Mouse (Mus musculus) adrenal gland, adult (tissue): ENCODE measurements at regions not wholly inside any gene's neighbourhood (a gene's known extent, or its start where the extent isn't known, plus 50 kb on each side); places are given as distances from the start of the nearest gene placed in this dataset.

Experiments used
- DNase-seq, 2 experiments: peaks; one replicate each; pipeline ENCODE4 v3.0.0; 2022 to 2023; ENCODE audit warnings: low spot score in 1 of 2; ENCODE audit not compliant: inconsistent age in 2 of 2

DNA sequence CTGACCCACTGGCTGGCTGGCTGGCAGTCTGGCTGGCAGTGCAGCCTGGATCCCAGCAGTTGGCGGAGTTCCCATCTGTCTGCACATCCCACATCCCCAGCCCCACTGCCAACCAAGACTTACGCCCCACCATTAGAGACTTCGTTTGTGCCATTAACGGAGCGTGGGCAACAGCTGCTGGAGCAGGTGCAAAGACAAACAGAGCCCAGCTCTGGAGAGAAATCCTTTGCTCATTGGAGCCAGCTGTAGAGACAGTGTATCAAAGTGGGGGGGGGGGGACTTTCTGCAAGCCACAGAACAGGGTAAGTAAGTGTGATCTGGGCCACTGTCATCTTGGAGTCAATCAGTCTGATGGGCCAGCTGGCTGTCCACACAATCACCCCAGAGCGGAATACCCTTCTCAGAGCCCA, 52.3 kb downstream of the Rplp1 start:
- no peak for DNase-seq

DNA sequence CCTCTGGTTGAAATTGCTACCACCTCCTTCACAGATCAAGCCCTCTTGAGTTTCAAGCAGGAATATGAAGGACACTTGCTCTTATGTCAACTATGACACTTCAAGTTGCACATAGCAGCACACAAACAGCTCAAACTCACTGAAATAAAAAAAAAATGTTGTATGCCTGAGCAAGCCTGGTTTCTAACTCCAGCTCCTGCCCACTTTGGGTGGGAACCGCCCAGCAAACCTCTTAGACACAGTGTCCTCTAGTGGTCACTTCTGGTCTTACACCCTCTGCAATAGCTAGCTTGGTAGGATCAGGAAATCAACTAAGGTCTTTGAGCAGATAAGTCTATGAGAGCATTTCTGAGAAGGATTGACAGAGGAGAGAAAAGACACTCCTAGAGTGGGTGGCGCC, 54.2 kb downstream of the Rplp1 start:
- peak; percentile 59 to 87 for DNase-seq

DNA sequence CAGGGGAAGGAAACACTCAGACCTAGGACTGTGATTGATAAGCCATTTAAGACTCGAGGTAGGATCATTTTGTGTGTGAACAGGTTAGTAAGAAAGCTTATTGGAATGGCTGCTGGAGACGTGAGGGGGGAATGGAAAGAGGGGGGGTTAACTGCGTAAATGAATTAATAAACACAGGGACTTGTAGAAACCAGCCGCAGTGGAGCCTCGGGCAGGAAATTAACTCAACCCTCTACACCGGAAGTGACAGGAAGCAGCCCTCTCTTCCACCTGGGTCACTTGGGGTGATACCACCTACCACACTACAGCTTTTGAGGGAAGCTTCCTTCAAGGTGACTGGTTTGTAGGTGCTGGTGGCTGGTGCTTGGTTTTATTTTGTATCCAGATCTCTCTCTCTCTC, 54.9 kb downstream of the Rplp1 start:
- DNase-seq = no peak

DNA sequence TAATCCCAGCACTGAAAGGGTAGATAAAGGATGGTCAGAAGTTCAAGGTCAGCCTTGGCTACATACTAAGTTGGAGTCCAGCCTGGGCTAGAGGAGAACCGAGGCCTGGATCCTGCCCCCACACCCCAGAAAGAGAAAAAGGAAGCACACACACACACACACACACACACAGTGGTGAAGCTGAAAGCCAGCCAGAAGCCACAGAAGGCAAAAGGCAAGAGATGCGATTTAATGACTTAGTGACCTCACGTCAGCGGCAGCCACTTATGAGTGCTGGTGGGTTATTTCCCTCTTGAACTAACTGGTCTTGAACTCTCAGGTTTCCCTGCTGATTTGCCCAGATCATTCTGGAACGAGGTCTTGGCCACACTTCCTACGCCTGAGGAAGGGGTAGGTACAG, 56.5 kb downstream of the Rplp1 start:
- DNase-seq = no peak

DNA sequence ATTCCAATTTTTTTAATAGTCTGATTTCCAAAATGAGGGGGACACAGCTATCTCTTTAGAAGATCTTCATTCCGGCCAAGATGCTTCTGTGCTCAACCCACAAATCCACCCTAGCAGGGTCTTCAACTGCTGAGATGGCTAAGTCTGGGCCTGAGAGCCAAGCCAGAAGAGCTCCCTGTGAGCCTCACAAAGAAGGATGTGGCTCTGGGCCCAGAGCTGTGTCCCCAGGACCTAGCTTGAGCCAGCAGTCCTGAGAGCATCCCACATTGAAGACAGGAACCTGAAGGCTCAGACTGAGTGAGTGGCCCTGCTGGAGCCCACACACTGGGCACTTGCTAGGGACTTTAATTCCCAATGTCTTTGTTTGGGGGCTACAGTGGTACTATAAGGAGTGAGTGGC, 57.7 kb downstream of the Rplp1 start:
- DNase-seq = no peak

DNA sequence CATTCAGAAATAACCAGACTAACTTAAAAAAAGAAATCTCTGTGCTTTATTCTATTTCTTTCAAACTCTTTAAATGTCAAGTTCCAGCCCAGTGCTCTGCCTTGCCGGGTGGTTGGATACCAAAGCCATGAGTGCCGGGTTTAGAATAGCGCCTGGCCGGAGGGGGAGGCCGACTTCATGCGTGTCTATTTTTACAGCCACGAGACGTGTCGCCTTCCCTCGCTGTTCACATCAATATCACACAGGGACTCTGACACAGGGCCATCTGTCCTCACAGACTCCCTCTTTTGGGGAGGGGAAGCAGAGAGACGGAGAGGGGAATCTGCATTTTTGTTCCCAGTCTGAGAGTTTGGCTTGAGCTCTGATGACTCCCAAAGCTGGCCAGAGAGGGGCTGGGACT, 58.7 kb downstream of the Rplp1 start:
- no peak for DNase-seq

DNA sequence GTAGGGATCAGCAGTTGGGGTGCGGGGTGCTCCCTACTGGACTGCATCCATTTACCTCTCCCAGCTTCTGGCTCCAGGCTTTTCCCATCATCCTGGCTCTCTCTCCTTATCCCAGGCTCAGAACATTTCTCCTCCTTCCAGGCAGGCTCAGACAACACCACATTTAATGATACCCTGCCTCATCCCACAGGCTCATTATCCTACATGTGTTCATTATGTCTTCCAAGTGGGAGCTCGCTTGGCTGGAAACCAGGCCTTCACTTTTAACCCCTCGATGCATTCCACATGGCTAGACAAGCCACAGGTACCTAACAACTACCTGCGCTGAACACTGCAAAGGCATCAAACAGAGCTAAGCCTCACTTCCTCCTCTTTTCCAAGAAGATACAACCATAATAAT, 60.5 kb downstream of the Rplp1 start:
- no peak for DNase-seq

DNA sequence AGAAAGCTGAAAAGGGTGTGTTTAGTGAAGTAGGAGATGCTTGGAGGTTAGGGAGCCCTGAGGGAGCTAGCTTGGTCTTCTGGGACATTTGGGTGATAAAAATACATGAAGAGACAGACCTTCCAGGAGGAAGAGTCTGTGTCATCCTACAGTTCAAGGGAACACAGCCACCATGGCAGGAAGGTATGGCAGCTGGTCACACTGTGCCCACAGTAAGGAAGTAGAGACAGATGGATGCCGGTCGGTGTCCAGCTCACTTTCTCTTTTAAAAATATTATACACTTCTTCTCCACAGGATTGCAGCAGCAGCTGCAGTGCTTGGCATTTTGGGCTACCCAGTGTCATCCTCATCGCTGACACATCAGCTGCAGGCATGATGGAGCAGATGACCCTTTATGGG, 63.0 kb downstream of the Rplp1 start:
- DNase-seq = no peak

DNA sequence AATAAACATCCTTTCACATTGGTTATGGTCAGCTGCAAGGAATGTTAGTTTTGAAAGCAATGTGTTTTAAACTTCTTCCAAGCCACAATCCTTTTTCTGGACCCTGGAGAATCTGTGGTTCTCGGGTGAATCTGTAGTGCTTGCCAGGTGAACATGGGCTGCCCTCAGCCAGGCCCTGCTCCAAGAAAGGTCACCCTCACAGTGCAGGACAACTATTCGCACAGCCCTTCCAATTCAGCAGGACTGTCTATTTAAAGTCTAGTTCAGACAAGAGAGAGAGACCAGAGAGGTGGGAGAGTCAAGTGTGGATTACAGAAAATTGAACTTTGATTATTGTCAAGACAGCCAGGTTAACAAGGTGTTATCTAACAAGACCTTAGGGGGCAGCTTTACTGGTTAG, 65.9 kb downstream of the Rplp1 start:
- DNase-seq = no peak

DNA sequence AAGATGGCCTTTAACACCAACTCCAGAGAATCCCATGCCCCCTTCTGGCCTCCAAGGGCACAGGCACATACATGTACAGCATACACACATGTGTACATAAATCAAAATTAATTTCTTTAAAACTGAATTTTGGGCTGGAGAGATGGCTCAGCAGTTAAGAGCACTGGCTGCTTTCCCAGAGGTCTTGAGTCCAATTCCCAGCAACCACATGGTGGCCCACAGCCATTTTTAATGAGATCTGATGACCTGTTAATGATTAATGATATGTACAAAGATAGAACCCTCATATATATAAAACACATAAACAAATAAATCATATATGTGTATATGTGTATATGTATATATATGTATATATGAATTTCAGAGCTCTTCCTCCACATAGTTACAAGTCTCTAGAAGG, 66.8 kb downstream of the Rplp1 start:
- no peak for DNase-seq

DNA sequence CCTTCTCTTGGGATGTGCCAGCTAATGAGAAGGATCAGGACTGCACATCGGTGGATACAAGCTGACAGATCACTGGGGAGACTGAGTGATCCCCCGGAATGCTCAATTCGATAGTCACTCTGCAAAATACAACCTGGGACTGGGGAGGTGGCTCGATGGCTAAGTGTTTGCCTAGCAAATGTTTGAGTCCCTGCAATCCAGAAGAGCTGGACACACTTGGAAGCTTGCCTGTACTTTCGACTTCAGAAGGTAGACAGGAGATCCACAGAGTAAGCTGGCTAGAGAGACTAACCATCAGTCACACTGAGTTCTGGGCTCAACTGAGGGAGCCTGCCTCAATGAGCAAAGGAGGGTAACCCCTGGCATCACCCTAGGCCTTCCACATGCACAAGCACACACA, 69.7 kb downstream of the Rplp1 start:
- DNase-seq = no peak

DNA sequence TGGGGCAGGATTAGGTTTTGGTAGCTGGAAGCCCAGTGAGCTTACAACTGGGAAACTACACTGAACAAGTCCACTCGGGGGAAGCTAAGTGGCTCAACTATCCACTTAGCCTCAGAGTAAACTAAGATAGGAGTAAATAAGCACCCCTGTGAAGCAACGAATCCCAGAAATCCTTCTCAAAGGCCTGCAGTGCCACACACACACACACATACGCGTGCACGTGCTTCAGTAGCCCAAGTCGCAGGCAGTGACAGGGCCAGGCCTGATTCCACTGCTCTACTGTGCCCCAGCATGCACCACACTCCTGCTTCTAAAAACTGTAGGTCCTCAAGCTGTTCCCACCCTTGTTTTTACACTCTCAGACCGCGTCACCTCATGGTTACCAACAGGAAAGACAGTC, 70.2 kb downstream of the Rplp1 start:
- no peak for DNase-seq

DNA sequence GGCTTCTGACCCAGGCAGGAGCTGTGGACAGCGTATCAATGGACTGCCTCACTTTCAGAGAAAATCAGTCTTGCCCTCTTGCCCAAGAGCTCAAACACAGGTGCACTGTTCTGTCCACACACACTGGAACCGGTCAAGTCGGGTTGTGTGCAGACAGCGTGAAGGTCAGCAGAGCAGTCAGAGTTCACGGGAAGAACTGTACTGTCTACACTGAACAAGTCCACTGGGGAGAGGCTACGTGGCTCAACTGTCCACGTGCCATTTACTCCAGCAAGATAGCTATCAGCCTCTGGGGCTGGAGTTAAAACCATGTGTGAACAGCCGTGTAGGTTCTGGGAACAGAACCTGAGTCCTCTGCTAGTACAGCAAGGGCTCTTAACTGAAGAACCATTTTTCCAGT, 70.8 kb downstream of the Rplp1 start:
- DNase-seq = no peak

DNA sequence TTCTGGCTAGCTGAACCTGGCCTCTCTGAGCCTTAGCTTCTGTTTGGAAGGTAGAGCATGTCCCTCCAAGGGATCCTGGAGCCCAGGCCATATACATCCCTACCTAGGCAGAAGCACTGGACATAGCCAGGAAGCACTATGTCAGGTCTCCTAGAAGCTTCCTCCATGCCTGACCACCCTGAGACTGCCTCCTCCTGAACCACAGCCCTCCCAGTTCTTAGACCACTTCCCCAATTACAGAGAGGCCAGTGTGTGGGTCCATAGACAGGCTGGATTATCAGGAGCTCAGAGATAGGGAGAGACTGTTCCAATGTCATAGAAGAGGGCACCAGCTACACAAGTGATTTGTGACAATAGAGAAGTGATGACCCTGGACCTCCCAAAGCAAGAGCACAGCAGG, 72.0 kb downstream of the Rplp1 start:
- DNase-seq = no peak

DNA sequence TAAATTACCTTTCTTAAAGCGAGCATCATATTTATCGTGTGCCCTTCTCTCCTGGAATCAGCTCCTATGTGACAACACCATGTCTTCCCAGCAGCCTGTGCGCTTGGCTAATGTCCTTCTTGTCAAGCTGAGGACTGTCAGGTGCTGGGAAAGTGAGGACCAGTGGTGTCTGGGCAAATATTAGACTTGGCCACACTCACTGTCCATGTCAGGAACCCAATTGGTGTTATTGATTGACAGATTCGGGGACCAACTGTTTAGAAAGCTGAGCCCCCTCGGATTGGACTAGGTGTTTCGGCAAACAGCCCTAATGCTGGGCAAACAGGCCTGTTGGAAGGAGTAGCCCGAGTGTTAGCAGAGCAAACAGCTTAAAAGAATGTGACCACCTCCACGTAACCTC, 73.1 kb downstream of the Rplp1 start:
- DNase-seq = no peak

DNA sequence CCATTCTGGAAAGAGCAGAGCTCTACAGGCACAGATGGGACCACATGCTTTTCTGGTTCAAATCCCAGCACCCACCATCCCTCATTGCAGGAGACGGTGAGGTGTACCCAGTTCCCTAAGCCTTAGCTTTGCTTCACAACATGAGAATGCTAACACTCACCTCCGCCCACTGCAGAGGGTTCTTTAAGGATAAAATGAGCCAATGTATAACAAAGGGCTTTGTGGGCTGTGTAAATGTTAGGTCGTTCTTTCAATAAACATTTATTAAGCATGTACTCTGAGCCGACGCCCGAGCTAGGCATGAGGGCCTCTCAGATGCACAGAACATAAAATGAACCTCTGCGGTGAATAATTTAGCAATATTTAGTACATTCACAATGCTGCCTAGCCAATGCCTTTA, 74.0 kb downstream of the Rplp1 start:
- no peak for DNase-seq

DNA sequence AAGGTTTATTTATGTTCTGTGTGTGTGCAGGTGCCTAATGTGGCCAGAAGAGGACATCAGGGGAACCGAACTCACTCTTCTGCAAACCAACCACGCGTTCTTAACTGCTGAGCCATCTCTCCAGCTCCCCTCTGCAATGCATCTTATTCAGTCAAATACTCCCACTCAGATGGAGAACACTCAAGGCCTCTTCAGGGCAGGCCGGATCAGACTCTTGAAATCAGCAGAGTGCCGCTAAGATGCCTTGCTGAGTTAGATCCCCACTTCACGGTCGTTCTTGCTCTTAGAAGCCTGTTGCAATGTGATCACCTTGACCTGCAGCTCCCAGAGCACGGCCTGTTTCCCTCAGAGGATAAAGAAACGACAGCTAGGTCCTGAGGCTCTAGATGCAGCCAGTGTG, 81.1 kb downstream of the Rplp1 start:
- no peak for DNase-seq

DNA sequence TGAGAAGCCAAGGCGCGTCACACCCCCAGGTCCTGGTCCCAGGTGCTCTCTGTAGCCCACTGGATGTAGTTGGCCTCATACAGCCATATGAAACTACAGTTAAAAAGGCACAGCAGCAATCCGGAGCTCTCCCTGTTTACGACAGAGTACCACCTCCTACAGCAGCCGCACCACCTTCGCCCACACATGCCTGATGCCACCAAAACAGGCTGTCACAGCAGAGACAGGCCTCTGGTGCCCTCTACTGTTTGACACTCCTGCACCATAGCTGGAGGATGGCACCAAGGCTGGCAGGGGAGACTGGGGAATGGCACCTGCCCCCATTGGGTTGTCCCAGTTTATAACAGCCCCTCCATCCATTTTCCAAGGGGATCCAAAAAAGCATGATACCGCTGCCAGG, 84.1 kb downstream of the Rplp1 start:
- peak; percentile 72 to 93 for DNase-seq

DNA sequence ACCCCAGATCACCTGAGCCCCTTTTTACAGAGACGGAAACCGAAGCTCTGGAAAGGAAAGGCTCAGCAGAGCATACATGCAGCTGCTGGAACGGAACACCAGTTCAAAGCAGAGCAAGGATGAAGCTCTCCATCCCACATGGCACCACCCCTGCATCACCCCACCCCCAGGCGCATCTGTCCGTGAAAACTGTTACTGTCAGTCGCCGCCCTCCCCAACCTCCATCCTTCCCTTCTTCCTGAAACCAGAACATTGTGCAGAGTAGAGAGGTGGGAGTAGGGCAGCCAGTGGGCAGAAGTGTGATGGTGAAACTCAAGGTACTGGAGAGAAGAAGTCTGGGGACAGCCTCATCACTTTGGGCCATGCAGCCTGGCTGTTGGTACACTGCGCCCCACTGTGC, 84.6 kb downstream of the Rplp1 start:
- no peak for DNase-seq

DNA sequence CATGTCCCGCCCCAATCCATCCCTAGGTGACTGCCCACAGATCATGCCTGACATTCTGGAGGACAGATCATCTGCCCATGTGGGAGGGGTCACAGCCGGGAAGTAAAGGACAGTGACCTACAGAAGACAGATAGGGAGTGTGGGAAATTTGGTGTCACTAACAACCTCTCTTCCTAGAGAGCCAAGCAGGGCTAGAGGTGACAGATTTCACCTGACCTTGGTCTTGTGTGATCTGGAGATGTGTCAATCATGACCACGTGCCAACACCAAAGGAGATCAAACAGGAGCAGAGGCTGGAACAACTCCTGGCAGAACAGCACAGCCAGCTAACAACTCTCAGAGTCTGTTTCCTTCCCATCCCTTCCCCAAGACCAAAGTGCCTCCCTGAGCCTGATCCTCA, 85.0 kb downstream of the Rplp1 start:
- peak in 1 of 2 experiments; percentile 51 for DNase-seq

DNA sequence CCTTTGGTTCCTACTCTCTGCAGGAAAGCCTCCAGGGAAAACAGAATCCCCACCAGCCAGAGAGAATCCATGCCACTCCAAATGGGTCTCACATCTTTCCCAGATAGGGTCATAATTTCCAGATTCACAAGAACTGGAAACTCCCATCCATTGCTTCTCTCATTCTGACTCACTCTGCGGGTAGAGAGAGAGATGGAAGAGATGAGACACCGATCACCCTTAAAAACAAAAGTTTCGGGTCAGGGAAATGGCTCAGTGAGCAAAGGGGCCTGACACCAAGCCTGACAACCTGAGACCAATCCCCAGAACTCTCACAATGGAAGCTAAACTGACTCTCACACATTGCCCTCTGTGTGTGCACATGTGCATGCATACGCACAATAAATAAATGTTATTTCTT, 86.6 kb downstream of the Rplp1 start:
- no peak for DNase-seq

DNA sequence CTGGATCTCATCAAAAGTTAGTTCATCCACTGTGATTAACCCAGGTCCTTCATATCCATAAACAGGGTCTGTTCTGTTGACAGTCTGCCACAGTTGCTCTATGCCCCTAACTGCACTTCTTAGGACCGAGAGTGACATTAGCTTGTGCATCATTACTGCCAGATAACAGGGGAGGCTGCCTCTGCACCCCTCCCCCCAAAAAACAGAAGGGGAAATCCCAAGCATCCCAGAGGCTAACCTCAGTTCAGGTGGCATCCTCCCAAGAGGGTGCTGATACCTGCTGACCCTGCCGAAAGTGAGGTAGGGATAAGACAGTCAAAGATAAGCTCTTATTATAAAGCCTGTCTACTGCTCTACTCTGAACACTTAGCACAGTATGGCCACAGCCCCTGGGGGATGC, 87.3 kb downstream of the Rplp1 start:
- DNase-seq = no peak

DNA sequence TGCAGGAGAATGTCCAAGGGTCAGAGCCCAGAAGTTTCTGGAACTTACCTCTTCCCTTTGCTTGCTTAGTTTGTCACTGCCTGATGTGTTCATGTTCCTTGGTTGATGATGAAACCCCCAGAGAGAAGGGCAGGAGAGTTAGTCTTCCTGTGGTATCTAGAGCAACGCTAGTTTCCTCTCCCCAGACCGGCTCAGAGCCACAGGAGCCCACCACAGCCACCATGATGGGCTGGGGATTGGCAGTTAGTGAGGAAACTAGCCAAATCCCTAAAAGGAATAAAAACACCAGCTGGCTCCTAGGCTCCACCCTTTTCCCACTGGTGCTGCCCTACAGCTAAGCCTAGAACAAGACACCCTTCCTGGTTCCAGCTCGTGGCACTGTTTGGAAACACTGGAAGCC, 87.9 kb downstream of the Rplp1 start:
- no peak for DNase-seq

DNA sequence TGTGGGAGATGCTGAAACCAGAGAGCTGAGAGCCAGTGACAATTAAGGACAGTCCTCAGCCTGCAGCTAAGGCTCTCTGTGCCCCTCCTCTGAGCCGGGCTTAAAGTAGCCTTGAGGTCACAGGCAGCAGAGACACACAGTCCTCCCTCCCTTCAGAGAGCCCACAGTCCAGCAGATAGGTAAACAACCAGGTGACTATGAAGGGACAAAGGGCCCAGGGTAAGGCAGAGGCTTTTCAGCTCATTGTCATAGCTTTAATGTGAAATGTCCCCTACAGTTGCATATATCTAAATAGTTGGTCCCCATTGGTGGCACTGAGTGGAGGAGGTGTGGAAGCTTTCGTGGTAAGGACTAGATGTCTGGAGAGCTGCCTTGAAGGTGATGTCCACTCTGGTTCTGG, 88.5 kb downstream of the Rplp1 start:
- no peak for DNase-seq
